Mouse (Mus musculus) spleen, adult 10 weeks (tissue): ENCODE results near the gene Gm11938. TPM values are rescaled to one million over a fixed set of nuclear protein-coding genes. Genes with fewer than 3 reads are reported as not detected.

Experiments used
- polyA plus RNA-seq: library from polyadenylated mRNA; stranded (reverse); fragments of 350-450 nt; fragmentation: Illumina TruSeq; extraction: RNeasy Lipid Tissue Mini Kit (QIAGEN cat#74804); gene quantifications from one replicate; pipeline ENCODE4 v1.2.3, GENCODE M21; 2015; ENCODE audit warnings: low replicate concordance; ENCODE audit not compliant: insufficient read depth

Gm11938 gene
- not detected for polyA plus RNA-seq

GRCm38 (mm10) chr11:99603208-99603607, at the start of gene Gm11938:
TSS of gene Gm11938 (minus strand) at chr11:99603308.

DNA sequence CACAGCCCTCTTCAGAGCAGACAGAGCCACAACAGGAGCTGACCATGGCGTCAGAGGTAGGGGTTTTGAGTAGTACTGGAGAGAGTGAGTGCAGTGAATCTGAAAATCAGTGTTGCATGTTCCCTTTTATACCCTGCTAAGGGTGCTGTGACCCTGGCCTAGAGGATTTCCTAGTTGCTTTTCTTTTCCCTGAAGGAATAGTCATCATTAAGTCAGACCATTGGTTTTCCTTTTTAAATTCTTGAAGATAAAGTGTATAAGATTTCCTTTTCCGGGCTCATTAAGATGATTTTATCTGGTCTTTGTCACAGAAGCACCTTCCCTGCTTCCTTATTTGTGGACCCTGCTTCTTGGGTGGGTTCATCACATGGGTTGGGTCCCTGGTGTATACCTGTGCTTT, 47.0 kb upstream of the Gm11938 start, which contains the start of gene Gm11555:
TSS of gene Gm11555 (minus strand) at position 101 of the 400 bp plus-strand sequence.

GRCm38 (mm10) chr11:99643635-99644139, 40.6 kb upstream of the Gm11938 start, which contains the start of gene Krtap4-7:
TSS of gene Krtap4-7 (minus strand) at chr11:99644089.

DNA sequence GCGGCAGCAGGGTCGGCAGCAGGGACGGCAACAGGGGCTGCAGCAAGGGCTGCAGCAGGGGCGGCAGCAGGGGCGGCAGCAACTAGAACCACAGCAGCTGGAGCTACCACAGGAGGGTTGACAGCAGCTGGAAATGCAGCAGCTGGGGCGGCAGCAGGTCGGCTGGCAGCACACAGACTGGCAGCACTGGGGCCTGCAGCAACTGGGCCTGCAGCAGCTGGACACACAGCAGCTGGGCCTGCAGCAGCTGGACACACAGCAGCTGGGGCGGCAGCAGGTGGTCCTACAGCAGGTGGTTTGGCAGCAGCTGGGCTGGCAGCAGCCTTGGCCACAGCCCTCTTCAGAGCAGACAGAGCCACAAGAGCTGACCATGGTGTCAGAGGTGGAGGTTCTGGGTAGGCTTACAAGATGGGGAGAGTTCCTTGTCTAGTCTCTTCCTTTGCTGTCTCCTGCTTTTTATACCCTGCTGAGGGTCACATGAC, 31.6 kb upstream of the Gm11938 start, which contains the start of gene Krtap4-2:
TSS of gene Krtap4-2 (minus strand) at position 432 of the 482 bp plus-strand sequence.

GRCm38 (mm10) chr11:99628138-99628537, 25.0 kb upstream of the Gm11938 start, which contains the start of gene Krtap4-1:
TSS of gene Krtap4-1 (minus strand) at chr11:99628238.

GRCm38 (mm10) chr11:99620335-99620734, 17.2 kb upstream of the Gm11938 start, which contains the start of gene Gm11562:
TSS of gene Gm11562 (minus strand) at chr11:99620435.

GRCm38 (mm10) chr11:99614796-99615363, 11.8 kb upstream of the Gm11938 start, which contains the start of gene Krtap2-4:
TSS of gene Krtap2-4 (minus strand) at chr11:99614846.

DNA sequence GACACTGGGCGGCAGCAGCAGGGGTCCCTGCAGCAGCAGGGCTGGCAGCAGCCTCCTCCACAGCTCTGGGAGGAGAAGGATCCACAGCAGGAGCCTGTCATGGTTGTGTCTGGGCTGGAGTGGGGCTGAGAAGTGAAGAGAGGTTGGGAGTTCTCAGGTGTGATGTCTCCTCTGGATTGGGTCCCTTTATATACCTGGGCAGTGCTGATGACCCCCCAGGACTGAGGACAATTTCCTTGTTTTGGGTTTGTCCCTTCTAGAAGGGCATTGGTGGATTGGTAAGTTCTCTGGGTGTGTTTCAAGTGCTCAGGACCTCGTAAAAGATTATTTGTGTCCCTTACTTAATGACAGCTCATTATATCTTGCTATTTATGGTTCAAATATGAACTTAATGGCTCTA, 7.0 kb upstream of the Gm11938 start, which contains the start of gene Gm11937:
TSS of gene Gm11937 (minus strand) at position 101 of the 400 bp plus-strand sequence.

GRCm38 (mm10) chr11:99597742-99598141, 5.4 kb downstream of the Gm11938 start, which contains the start of gene Krtap9-3:
TSS of gene Krtap9-3 (minus strand) at chr11:99598105.

GRCm38 (mm10) chr11:99590981-99591380, 12.1 kb downstream of the Gm11938 start, which contains the start of gene Krtap1-3:
TSS of gene Krtap1-3 (minus strand) at chr11:99591339.

GRCm38 (mm10) chr11:99583245-99583704, 19.8 kb downstream of the Gm11938 start, which contains the start of gene Krtap1-4:
TSS of gene Krtap1-4 (minus strand) at chr11:99583654.

GRCm38 (mm10) chr11:99580636-99581035, 22.5 kb downstream of the Gm11938 start, which contains the start of gene Krtap1-5:
TSS of gene Krtap1-5 (minus strand) at chr11:99581016.

DNA sequence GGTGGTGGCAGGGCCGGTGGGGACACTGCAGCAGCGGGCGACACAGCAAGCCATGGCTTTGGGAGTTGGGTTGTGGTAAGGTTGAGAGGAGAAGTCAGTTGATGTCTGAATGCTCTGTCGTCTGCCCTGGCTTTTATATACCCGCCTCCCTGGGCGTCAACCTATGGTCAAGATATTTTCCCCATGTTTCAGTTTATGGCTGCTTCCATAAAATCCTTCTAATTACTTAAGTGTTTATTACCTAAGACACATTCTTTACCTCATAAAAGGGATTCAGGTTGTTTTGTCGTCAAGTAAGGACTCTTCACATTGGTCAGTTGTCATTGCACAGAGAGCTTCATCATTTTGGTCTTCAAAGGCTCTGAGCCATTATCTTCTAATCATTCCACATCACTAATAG, 36.6 kb downstream of the Gm11938 start, which contains the start of gene Krtap3-1:
TSS of gene Krtap3-1 (minus strand) at position 101 of the 400 bp plus-strand sequence.

DNA sequence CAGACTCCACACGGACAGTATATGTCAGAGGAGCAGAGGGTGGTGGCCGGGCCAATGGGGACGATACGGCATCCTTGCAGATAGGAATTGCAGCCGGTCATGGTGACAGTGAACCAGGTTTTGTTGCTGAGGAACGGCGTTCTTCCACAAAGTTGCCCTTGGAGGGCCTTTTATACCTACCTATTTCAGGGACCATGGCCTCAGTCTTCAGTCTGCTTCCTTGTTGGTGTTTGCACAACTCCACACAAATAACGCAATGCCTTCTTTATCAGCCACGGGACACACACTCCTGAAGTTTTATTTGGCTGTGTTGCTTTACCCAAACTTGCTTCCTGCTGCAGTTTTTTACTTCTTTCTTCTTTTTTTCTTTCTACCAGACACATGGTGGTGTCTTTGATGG, 43.7 kb downstream of the Gm11938 start, which contains the start of gene Gm11939:
TSS of gene Gm11939 (minus strand) at position 101 of the 400 bp plus-strand sequence.

DNA sequence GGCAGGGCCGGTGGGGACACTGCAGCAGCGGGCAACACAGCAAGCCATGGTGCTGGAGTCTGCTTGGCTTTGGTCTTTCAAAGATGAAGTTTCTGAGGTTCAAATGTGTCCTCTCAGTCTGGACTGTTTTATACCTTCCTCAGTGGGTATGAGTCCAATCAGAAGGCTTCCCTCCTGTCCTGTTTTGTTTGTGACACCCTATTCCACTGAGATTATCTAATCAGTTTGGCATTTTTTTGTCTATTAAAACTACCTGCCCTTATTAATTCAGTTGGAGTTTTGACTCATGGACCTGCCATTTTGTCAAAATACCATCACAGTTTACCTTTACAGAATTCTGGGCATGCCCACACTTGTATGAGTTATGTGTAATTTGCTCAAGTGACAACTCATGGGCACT, 46.4 kb downstream of the Gm11938 start, which contains the start of gene Krtap3-2:
TSS of gene Krtap3-2 (minus strand) at position 101 of the 400 bp plus-strand sequence.

Other genes with a start within 250 kb of the Gm11938 start
- not detected for gene Krt28, start 228.4 kb downstream of the Gm11938 start, polyA plus RNA-seq
- 6.0 TPM for gene Krt10, start 213.9 kb downstream of the Gm11938 start, polyA plus RNA-seq
- not detected for gene Krt12, start 181.0 kb downstream of the Gm11938 start, polyA plus RNA-seq
- gene Krt20, start 165.2 kb downstream of the Gm11938 start, polyA plus RNA-seq = 1.9 TPM
- not detected for gene Krt23, start 110.2 kb downstream of the Gm11938 start, polyA plus RNA-seq
- not detected for gene Krt39, start 82.0 kb downstream of the Gm11938 start, polyA plus RNA-seq
- gene Krt40, start 60.1 kb downstream of the Gm11938 start, polyA plus RNA-seq = not detected
- not detected for gene Krtap3-3, start 52.4 kb downstream of the Gm11938 start, polyA plus RNA-seq
- gene Krtap3-2, start 46.5 kb downstream of the Gm11938 start, polyA plus RNA-seq = not detected
- gene Gm11939, start 43.8 kb downstream of the Gm11938 start, polyA plus RNA-seq = not detected
- gene Krtap3-1, start 36.7 kb downstream of the Gm11938 start, polyA plus RNA-seq = not detected
- gene Krtap1-5, start 22.3 kb downstream of the Gm11938 start, polyA plus RNA-seq = not detected
- gene Krtap1-4, start 19.7 kb downstream of the Gm11938 start, polyA plus RNA-seq = not detected
- gene Krtap1-3, start 12.0 kb downstream of the Gm11938 start, polyA plus RNA-seq = not detected
- gene Krtap9-3, start 5.2 kb downstream of the Gm11938 start, polyA plus RNA-seq = not detected
- not detected for gene Gm11937, start 6.9 kb upstream of the Gm11938 start, polyA plus RNA-seq
- gene Krtap2-4, start 11.5 kb upstream of the Gm11938 start, polyA plus RNA-seq = not detected
- not detected for gene Gm11562, start 17.1 kb upstream of the Gm11938 start, polyA plus RNA-seq
- gene Krtap4-1, start 24.9 kb upstream of the Gm11938 start, polyA plus RNA-seq = not detected
- not detected for gene Krtap4-2, start 31.8 kb upstream of the Gm11938 start, polyA plus RNA-seq
- not detected for gene Krtap4-7, start 40.8 kb upstream of the Gm11938 start, polyA plus RNA-seq
- gene Gm11555, start 46.9 kb upstream of the Gm11938 start, polyA plus RNA-seq = not detected
- gene Gm11563, start 55.7 kb upstream of the Gm11938 start, polyA plus RNA-seq = not detected
- gene Krtap4-6, start 62.7 kb upstream of the Gm11938 start, polyA plus RNA-seq = not detected
- gene Gm14190, start 87.4 kb upstream of the Gm11938 start, polyA plus RNA-seq = not detected
- not detected for gene Gm14180, start 131.0 kb upstream of the Gm11938 start, polyA plus RNA-seq
- not detected for gene Gm11595, start 169.6 kb upstream of the Gm11938 start, polyA plus RNA-seq
- gene Krtap4-8, start 177.4 kb upstream of the Gm11938 start, polyA plus RNA-seq = not detected
- gene Krtap4-9, start 181.9 kb upstream of the Gm11938 start, polyA plus RNA-seq = not detected
- gene Gm11596, start 190.2 kb upstream of the Gm11938 start, polyA plus RNA-seq = not detected
- not detected for gene Gm11569, start 195.6 kb upstream of the Gm11938 start, polyA plus RNA-seq
- gene Gm11554, start 201.1 kb upstream of the Gm11938 start, polyA plus RNA-seq = not detected
- gene Krtap4-13, start 206.6 kb upstream of the Gm11938 start, polyA plus RNA-seq = not detected
- not detected for gene Gm11564, start 212.4 kb upstream of the Gm11938 start, polyA plus RNA-seq
- gene 2300003K06Rik, start 234.8 kb upstream of the Gm11938 start, polyA plus RNA-seq = not detected
- not detected for gene Krtap4-16, start 248.3 kb upstream of the Gm11938 start, polyA plus RNA-seq